Mouse (Mus musculus) heart, adult 8-10 months (tissue): ENCODE results near the gene Ms4a6c. TPM values are rescaled to one million over a fixed set of nuclear protein-coding genes. Genes with fewer than 3 reads are reported as not detected.
"Not testable (repeated sequence)": the region's sequence is repeated elsewhere in the genome, so short reads cannot be mapped to it uniquely, and the experiment has no call there.

Experiments used
- DNase-seq: peaks from one replicate; pipeline ENCODE4 v3.0.0; 2022; ENCODE audit warnings: low spot score
- total RNA-seq, 4 experiments: library from RNA; stranded (reverse); gene quantifications; 2 replicates each; pipeline ENCODE4 v1.2.4; 2022

Ms4a6c gene
- 1 to 10 TPM; 3.7 to 4.7 (median 4.1) TPM for total RNA-seq

- not testable (repeated sequence) for DNase-seq
Measured at GRCm38 (mm10) chr19:11469215-11469614, at the start of gene Ms4a6c. Gene Ms4a6c, plus strand, starts transcription at chr19:11469366.

- DNase-seq: not testable (repeated sequence)
Measured at GRCm38 (mm10) chr19:11431209-11431608, 38.0 kb upstream of the Ms4a6c start.

- DNase-seq: no peak
Measured at GRCm38 (mm10) chr19:11435058-11435834, 33.9 kb upstream of the Ms4a6c start.

GRCm38 (mm10) chr19:11443338-11443737 is 25.8 kb upstream of the Ms4a6c start, which contains the start of gene Ms4a4b:
Gene Ms4a4b, plus strand, starts transcription at chr19:11443553.
- DNase-seq: no peak

GRCm38 (mm10) chr19:11443964-11444363 is 25.2 kb upstream of the Ms4a6c start:
- DNase-seq: no peak

GRCm38 (mm10) chr19:11447238-11447637 is 21.9 kb upstream of the Ms4a6c start:
- no peak for DNase-seq

GRCm38 (mm10) chr19:11459041-11459440 is 10.1 kb upstream of the Ms4a6c start:
- not testable (repeated sequence) for DNase-seq

- peak; percentile 30 for DNase-seq
Measured at GRCm38 (mm10) chr19:11464795-11465194, 4.4 kb upstream of the Ms4a6c start.

GRCm38 (mm10) chr19:11466471-11466870 is 2.7 kb upstream of the Ms4a6c start:
- DNase-seq: no peak

- DNase-seq: peak; percentile 25
Measured at GRCm38 (mm10) chr19:11468361-11468760, 805 bp upstream of the Ms4a6c start.

- no peak for DNase-seq
Measured at GRCm38 (mm10) chr19:11479714-11480113, 10.5 kb downstream of the Ms4a6c start.

- no peak for DNase-seq
Measured at GRCm38 (mm10) chr19:11482684-11483083, 13.5 kb downstream of the Ms4a6c start.

GRCm38 (mm10) chr19:11483941-11484340 is 14.8 kb downstream of the Ms4a6c start:
- no peak for DNase-seq

- no peak for DNase-seq
Measured at GRCm38 (mm10) chr19:11484388-11484787, 15.2 kb downstream of the Ms4a6c start.

GRCm38 (mm10) chr19:11485266-11485665 is 16.1 kb downstream of the Ms4a6c start:
- DNase-seq: no peak

GRCm38 (mm10) chr19:11485746-11486145 is 16.6 kb downstream of the Ms4a6c start, which contains the start of gene Gm8369:
Gene Gm8369, plus strand, starts transcription at chr19:11485938.
- no peak for DNase-seq

- DNase-seq: no peak
Measured at GRCm38 (mm10) chr19:11486599-11486998, 17.4 kb downstream of the Ms4a6c start.

- no peak for DNase-seq
Measured at GRCm38 (mm10) chr19:11491406-11492189, 22.4 kb downstream of the Ms4a6c start.

- no peak for DNase-seq
Measured at GRCm38 (mm10) chr19:11492671-11493070, 23.5 kb downstream of the Ms4a6c start.

GRCm38 (mm10) chr19:11494519-11494918 is 25.4 kb downstream of the Ms4a6c start:
- no peak for DNase-seq

- DNase-seq: no peak
Measured at GRCm38 (mm10) chr19:11496361-11496760, 27.2 kb downstream of the Ms4a6c start.

- DNase-seq: not testable (repeated sequence)
Measured at GRCm38 (mm10) chr19:11497300-11497699, 28.1 kb downstream of the Ms4a6c start.

- DNase-seq: no peak
Measured at GRCm38 (mm10) chr19:11500796-11501195, 31.6 kb downstream of the Ms4a6c start.
